Mouse (Mus musculus) megakaryocyte, adult 5-6 weeks (primary cell): ENCODE measurements around the gene Dnajc3. TPM values are rescaled to one million over a fixed set of nuclear protein-coding genes. Genes with fewer than 3 reads are reported as not detected.

Experiments used
- ATAC-seq: 2 replicates; pipeline ENCODE4 v1.8.0; 2016; ENCODE audit warnings: mild to moderate bottlenecking, inconsistent platforms; ENCODE audit not compliant: poor library complexity, severe bottlenecking
- total RNA-seq, 2 experiments: library from RNA; stranded (forward) in 1 of 2; stranded (reverse) in 1 of 2; fragments of 153-499, 151-499 nt in 1 of 2; fragments of 221-1000, 200-1000 nt in 1 of 2; gene quantifications; 2 replicates each; pipeline versions ENCODE4 v1.2.3 to v1.2.4; 2015 to 2017

Dnajc3 gene
- total RNA-seq, 2 experiments from 2014 or later = 42.9 to 74.1 TPM

GRCm38 (mm10) chr14:118929779-118930178 lies 8.0 kb upstream of the Dnajc3 start:
- peak; percentile 68 for ATAC-seq

DNA sequence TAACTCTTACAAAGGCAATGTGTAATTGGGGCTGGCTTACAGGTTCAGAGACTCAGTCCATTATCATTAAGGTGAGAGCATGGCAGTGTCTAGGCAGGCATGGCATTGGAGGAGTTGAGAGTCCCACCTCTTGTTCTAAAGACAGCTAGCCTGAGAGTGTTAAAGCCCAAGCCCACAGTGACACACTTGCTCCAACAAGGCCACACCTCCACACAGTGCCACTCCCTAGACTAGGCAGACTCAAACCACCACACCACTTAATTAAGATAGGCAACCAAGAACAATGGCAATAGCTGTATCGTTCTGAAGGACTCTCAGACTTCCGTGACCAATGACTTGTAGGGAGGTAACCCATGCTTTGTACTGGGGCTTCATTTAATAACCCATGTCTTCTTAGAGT lies 7.0 kb upstream of the Dnajc3 start:
- no peak for ATAC-seq

DNA sequence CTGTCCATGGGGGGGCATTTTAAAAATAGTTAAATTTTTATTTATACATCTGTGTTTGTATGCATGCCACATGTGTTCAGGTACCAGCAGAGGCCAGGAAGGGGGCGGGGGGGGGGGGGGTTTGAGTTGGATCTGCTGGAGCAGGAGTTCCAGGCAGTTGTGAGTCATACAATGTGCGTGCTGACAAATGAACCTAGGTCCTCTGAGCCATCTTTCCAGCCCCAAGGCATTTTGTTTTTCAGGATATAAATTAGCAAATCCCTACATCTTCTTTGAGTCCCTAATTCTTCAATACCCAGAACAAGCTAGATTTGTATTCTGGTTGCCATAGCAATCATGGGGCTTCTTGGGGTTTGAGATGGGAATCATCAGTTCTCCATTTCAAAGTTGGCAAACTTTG lies 6.6 kb upstream of the Dnajc3 start:
- ATAC-seq = no peak

- ATAC-seq = no peak
Measured at GRCm38 (mm10) chr14:118932956-118933355, 4.8 kb upstream of the Dnajc3 start.

DNA sequence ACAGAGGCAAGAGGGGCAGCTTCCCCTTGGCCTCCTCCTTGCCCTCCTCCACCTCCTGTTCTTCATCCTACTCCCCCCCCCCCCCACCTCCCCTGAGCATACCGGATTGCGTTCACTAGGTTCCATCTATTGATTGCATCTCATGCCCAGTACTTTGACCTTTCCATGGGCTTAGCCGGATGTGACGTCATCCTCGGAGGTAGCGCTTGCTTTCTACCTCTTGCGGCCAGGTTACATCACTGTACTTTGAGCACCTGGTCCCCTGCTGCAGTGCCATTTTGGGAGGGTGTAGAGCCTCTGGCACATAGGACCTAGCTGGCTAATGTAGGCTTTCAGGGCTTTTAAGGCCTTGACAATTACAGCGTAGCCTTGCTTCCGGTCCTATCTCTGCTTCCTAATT lies 3.1 kb upstream of the Dnajc3 start:
- ATAC-seq = no peak

DNA sequence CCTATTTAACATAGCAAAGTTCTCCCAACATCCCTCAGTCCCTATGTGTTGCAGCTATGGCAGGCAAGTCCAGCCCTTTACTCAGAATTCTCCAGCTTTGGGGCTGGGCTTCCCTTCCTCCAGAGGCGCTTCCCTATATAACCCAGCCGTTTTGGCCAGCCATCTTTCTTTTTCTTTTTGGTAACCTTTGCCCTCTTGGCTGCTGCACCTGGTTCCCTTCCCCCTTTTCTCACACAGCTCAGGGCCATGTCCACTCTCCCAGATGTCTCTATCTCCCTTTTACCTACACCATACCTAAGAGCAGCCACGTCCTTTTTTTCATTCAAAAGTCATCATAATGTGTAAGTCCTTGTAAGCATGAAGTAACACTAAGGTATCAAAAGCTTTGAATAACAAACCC lies 1.5 kb upstream of the Dnajc3 start:
- no peak for ATAC-seq

- no peak for ATAC-seq
Measured at GRCm38 (mm10) chr14:118936952-118937351, 824 bp upstream of the Dnajc3 start.

DNA sequence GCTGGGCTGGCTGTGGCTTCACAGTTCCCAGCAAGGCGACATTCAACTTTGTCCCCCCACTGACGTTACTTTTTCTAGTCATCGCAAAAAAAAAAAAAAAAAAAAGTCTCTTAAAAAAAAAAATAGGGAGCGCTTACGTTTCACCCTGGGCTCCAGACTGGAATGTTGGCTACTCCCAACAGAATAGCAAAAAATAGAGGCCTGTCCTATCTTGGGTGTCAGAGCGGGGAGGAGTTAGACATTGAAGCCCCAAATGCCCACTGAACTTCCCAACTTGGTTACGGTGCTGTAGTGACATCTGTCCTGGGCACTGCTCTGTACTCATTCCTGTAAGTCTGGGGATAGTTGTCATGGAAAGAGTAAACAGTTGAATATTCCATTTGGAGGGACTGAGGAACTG lies 775 bp downstream of the Dnajc3 start:
- ATAC-seq = 0 out of 2 replicates have a peak, but pooled peaks have one; percentile 8

DNA sequence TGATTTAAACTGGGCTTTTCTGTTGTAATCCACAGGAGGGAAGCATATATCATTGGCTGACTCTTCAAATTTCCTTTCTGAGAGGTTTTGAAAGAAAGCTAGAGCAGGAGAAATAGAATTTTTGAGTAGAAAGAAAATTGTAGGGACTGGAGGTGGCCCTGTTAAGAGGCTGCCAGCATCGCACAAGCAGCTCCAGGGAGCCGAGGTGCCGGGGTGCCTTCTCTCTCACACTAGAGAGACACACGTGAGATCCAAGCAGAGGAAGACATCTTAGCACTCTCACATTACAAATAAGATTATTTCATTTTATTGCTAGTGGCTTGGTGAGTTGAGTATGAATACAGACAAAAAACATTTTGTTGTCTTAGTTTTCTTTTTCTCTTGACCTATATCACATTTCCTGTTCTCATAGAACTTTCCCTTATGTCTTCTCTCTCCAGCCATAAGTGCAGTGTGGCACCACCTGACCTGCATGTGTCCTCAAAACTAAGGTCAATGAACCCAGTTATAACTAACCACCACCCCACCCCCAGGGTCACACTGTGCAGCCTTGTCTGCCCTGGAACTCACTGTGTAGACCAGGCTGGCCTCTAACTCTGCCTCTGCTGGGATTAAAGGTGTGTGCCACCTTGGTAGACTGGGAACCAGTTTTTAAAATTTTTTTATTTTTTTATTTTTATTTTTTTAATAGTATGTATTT lies 3.2 kb downstream of the Dnajc3 start:
- no peak for ATAC-seq

GRCm38 (mm10) chr14:118942076-118942475 lies 4.3 kb downstream of the Dnajc3 start:
- ATAC-seq = no peak

- ATAC-seq = peak; percentile 67
Measured at GRCm38 (mm10) chr14:118944702-118945101, 6.9 kb downstream of the Dnajc3 start.

- no peak for ATAC-seq
Measured at GRCm38 (mm10) chr14:118948841-118949240, 11.1 kb downstream of the Dnajc3 start.

DNA sequence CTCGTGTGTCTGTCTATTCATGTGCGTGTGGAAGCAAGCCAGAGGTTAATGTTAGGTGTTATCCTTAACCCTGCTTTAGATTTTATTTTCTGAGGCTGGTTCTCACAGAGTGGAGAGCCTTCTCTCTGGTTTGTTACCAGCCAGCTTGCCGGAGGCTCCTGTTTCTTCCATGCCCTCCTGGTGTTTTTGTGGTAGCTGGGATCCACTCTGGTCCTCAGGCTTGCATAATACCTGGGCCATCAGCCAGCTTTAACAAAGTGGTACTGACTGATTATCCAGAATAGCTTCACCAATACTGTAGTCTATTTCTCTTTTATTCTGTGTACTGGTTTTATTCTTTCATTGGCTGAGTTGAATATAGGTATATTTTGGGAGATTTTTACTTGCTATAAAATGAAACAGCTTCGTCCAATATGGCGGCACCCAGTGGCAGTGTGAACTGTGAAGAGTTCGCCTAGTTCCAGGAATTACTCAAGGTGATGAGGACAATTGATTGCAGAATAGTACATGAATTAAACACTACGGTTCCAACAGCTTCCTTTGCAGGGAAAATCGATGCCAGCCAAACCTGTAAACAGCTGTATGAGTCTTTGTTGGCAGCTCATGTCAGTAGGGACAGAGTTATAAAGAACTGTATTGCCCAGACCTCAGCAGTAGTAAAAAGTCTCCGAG lies 14.3 kb downstream of the Dnajc3 start:
- no peak for ATAC-seq

DNA sequence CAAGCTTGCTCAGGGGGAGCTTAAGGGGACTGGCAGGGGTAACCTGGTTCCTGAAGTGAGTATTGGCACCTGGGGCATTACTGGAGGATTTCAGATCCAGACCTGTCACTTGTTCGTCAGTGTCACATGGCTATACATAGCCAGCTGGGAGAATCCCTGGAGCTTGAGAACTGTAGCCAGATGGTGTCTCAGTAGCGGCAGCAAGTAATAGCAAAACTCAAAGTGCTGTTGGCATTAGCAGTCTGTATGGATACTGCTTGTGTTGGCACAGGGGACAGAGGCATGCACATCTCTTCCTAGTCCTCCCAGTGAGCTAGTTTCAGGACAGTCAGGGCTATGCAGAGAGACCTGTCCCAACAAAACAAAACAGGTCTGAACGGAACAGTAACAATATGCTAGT lies 20.2 kb downstream of the Dnajc3 start:
- ATAC-seq = no peak

DNA sequence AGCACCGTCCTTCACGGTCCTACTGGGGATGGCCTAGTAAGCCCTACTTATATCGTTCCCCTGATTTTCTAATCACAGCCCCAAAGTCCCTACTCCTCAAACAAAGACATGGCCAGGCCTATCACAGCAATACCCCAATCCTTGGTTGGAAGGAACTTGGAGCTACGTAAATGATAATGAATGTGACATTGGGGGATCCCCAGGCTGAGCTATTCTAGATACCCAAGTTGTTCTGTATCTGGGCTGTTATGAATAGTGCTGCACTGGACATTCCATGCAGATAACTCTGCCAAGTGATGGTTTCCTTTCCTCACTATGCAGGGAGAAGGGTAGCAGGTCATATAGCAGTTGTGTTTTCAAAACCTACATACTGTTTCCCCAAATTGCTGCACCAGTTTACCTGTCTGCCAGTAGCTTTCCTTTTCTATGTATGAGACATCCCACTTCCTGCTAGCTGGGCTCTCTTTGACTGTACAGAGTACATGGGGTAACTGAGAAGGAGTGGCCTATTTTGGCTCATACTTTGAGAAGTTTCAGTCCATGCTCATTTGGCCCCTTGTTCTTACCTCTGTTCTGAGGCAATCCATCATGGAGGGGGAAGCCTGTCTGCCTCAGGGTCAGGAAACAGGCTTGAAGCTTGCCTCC lies 27.7 kb downstream of the Dnajc3 start:
- peak; percentile 12; the same call in 1 of the 2 replicates for ATAC-seq

GRCm38 (mm10) chr14:118967646-118968045 lies 29.9 kb downstream of the Dnajc3 start:
- no peak for ATAC-seq

GRCm38 (mm10) chr14:118972268-118972667 lies 34.5 kb downstream of the Dnajc3 start:
- ATAC-seq = no peak

GRCm38 (mm10) chr14:118977136-118977816 lies 39.5 kb downstream of the Dnajc3 start:
- ATAC-seq = no peak

GRCm38 (mm10) chr14:118979571-118980325 lies 42.0 kb downstream of the Dnajc3 start:
- no peak for ATAC-seq

- no peak for ATAC-seq
Measured at GRCm38 (mm10) chr14:118980358-118980757, 42.6 kb downstream of the Dnajc3 start.

- no peak for ATAC-seq
Measured at GRCm38 (mm10) chr14:118980890-118981289, 43.1 kb downstream of the Dnajc3 start.
